Comparison of ENCODE assay signal across 19 mouse cellular contexts in the genomic region with DNA sequence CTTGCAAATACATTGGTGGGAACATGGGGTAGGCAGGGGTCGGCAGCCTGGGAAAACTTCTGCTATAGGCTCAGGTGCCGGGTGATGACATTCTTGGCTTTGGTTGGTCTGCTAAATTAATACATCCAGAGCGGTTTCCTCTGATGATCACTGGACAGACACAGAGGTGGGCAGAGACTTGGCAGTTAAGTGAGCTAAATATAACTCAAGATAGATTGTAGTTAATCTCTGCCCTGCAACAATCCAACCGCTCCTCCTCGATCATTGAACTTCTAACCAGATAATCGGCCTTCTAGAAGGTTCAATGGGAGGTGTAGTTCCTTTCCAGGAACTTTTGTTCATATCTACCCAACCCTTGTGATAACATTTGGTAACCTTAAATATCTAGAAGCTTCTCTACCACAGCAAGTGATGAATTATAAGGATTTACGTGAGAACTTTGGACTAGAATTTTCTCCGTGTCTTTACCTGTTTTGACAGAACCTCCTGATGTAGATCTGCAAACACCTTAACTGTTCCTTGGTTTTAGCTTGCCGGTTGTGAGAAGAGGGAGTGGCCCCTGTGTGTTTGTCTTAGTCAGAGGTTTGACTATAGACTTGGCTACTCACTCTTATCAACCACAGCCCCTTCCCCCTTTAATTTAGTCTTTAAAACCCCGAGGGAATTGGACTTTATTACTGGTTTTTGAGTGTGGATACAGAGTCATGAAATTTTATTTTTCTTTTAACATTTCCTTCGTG.
"Had no signal": no experiment of that assay in that cellular context is flagged by ENCODE, and none has a peak within 500 bp of the region (broad histone marks: within the 10 kb centered on the region; RNA-seq: fewer than 3 reads in every experiment).

No protein-coding gene starts in this region.

- ATAC-seq: midbrain, embryonic 16.5 days had no signal

- H3K27me3 ChIP-seq: midbrain, embryonic 12.5 days; neural tube, embryonic 13.5 days; neural tube, embryonic 15.5 days; stomach, embryonic 15.5 days had no signal

- H3K9me3 ChIP-seq: midbrain, embryonic 10.5 days; midbrain, embryonic 12.5 days; neural tube, embryonic 13.5 days; neural tube, embryonic 15.5 days; stomach, embryonic 15.5 days had no signal

- H3K36me3 ChIP-seq: midbrain, embryonic 10.5 days; neural tube, embryonic 13.5 days; neural tube, embryonic 15.5 days had no signal

- H3K9ac ChIP-seq: lung, embryonic 14.5 days; midbrain, embryonic 12.5 days; neural tube, embryonic 13.5 days; neural tube, embryonic 15.5 days; stomach, embryonic 15.5 days had no signal

- DNase-seq: lung, embryonic 14.5 days; lung, postnatal 10 days; lung, postnatal 4 days; midbrain, embryonic 14.5 days; retina, postnatal 1 day; right cerebral cortex, adult 18-20 months; right cerebral cortex, postnatal 25 days; right cerebral cortex, postnatal 4 days; thymus, adult 2 months; thymus, postnatal 25 days; thymus, postnatal 4 days had no signal

- H3K27ac ChIP-seq: midbrain, embryonic 10.5 days; midbrain, embryonic 12.5 days; neural tube, embryonic 13.5 days; neural tube, embryonic 15.5 days; stomach, embryonic 15.5 days; stomach, postnatal 0 days had no signal

- H3K4me2 ChIP-seq: lung, embryonic 14.5 days; midbrain, embryonic 12.5 days; neural tube, embryonic 13.5 days; neural tube, embryonic 15.5 days; stomach, embryonic 15.5 days had no signal

- H3K4me1 ChIP-seq: stomach, embryonic 15.5 days had no signal

- H3K4me3 ChIP-seq: midbrain, embryonic 10.5 days; midbrain, embryonic 12.5 days; myocyte; neural tube, embryonic 13.5 days; neural tube, embryonic 15.5 days; stomach, embryonic 15.5 days had no signal
